Mouse (Mus musculus) spleen, adult 10 weeks (tissue): ENCODE data around the gene AV320801. TPM values are rescaled to one million over a fixed set of nuclear protein-coding genes. Genes with fewer than 3 reads are reported as not detected.

ENCODE experiments used
- polyA plus RNA-seq: library from polyadenylated mRNA; stranded (reverse); fragments of 350-450 nt; fragmentation: Illumina TruSeq; extraction: RNeasy Lipid Tissue Mini Kit (QIAGEN cat#74804); gene quantifications from one replicate; pipeline ENCODE4 v1.2.3, GENCODE M21; 2015; ENCODE audit warnings: low replicate concordance; ENCODE audit not compliant: insufficient read depth

The AV320801 gene
- not detected for polyA plus RNA-seq

GRCm38 (mm10) chrX:135494288-135494687, at the start of gene AV320801:
AV320801 (plus strand) TSS chrX:135494588.

Other genes starting within 250 kb of the AV320801 start
- gene Pramel3, start 192.3 kb upstream of the AV320801 start, polyA plus RNA-seq: not detected
- not detected for gene Gm5128, start 121.3 kb upstream of the AV320801 start, polyA plus RNA-seq
- not detected for gene Gm7903, start 60.8 kb upstream of the AV320801 start, polyA plus RNA-seq
- gene Nxf7, start 104.2 kb downstream of the AV320801 start, polyA plus RNA-seq: 0.32 TPM
- not detected for gene Prame, start 133.1 kb downstream of the AV320801 start, polyA plus RNA-seq
- gene Tcp11x2, start 199.2 kb downstream of the AV320801 start, polyA plus RNA-seq: not detected
- gene Tmsb15a, start 230.7 kb downstream of the AV320801 start, polyA plus RNA-seq: not detected
- 19.6 TPM for gene Armcx5, start 248.1 kb downstream of the AV320801 start, polyA plus RNA-seq
- gene Gprasp1, start 248.1 kb downstream of the AV320801 start, polyA plus RNA-seq: 59.5 TPM